Mouse (Mus musculus) retina, postnatal 1 day (tissue): Measurements from ENCODE around the gene Adcy10.

ENCODE experiments used
- DNase-seq: peaks from one replicate; pipeline ENCODE4 v3.0.0-alpha.2; 2012

Adcy10 gene

DNA sequence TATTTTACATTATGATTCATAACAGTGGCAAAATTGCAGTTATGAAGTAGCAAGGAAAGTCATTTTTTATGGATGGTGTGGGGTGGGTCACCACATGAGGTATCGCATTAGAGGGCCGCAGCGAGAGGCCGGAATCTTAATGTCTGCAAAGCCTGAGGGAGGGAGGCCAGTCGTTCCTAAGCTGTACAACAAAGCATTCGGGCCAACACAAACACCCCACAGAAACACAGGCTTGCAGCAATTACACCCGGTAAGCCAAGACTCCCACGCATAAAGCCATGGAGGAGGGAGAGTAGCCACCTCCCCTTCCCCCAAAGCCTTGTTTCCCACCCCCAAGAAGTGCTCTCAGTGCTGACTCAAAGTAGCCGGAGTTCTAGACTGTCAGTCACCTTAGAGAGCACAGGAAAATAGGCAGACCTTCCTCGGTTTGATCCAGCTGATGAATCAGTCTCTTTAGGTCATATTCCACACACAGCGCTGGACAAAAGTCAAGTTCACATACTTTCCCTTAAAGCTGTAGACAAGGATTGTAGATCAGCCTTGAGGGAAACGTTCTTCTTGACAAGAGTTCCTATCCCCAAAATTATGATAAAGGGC, 51.2 kb downstream of the Adcy10 start:
- no peak for DNase-seq

DNA sequence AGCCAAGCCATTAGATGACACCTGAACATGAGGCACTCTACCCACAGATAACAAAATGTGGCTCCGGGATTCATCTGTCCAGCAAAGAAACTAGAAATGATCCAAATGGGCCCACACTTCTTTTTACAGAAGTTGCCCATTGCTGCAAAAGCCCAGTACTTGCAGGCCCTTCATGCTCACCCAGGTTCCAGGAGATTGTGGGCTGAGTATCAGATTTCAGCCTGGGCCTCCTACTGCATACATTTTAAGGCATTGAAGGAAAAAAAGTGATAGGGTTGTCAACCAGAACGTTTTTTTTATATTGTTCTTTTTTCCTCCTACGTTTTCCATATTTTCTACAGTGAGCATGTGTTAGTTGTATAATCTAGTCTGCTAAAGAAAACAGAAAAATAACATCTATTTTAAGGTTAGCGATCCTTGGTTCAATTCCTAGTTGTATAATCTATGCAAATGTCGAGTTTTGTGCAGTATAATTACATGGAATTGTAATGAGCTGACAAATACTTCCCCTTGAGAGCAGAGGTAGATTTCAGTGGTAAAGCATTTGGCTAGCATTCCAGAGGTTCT, 52.3 kb downstream of the Adcy10 start:
- DNase-seq: no peak

DNA sequence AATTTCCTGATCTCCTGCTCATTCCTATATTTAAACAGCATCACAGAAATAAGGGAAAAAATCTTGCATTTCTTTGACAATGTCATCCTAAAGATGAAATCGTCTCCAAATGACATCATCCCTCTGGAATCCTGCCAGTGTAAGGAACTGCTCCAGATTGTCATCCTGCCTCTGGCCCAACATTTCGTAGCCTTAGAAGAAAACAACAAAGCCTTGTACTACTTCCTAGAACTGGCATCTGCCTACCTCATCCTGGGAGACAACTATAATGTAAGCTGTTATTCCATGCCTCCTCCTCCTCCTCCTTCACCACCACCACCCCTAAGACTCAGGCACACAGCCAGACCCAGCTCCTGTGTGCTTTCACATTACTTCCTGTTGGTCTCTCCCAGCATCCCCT, 71.7 kb downstream of the Adcy10 start:
- DNase-seq: no peak

DNA sequence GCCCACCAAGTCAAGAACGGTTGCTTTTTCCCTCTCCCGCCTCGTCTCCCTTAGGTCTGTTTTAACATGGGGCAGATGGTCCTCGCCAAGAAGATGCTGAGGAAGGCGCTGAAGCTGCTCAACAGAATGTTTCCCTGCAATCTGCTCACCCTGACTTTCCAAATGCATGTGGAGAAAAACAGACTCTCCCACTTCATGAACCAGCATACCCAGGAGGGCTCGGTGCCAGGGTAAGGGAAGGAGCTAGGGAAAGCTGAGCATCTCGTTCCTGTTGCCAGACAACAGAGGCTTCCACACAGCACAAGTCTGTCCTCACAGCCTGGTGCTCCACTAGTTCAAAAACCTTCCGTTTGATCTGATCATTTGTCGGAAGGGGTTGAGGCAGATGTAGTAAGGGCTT, 74.1 kb downstream of the Adcy10 start:
- DNase-seq: no peak

DNA sequence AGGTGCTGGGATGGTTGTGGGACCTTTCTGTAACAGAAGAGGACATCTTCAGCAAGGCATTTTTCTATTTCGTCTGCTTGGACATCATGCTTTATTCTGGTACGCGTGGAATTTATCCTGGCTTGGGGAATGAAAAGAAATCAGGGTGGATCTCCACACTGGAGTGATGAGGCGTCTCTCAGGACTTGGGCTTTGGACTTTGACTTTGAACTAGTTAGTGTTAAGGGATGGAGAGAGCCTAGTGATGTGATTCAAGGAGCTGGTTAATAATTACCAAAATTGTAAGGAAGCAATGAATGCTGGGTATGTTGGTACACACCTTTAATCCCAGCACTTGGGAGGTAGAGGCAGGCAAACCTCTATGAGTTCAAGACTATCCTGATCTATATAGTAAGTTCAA, 80.3 kb downstream of the Adcy10 start:
- no peak for DNase-seq

DNA sequence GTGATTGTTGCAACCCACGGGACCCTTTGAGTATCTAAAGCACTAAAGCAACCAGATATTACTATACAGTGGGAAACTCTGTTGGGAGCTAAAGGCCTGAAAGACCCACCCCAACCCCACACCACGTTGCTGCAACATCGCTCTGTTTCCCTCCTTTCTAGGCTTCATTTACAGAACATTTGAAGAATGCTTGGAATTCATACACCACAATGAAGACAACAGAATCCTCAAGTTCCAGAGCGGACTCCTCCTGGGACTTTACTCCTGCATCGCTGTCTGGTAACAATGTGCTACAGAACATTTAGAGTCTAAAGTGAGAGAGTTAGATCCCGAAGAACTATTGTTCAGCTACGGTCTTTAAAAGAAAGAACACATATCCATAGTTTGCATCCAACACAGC, 82.5 kb downstream of the Adcy10 start:
- no peak for DNase-seq

DNA sequence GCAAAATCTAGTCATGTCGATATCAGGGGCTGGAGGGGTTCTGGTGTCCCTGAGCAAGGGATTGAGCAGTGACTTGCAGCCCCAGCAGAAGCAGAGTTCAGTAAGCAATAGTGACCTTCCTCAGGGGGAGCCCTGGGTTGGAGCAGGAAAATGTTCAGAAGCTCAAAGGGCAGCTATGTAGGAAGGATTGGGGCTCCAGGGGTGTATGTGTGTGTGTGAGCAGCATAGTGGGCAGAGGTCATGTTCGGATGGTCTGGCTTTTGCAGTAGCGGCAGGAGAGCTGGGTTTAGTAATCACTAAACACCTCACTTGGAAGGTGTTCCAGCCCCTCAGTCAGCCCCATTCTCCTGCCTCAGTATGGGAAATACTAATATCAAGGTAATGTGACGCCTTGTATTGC, 91.0 kb downstream of the Adcy10 start:
- no peak for DNase-seq

DNA sequence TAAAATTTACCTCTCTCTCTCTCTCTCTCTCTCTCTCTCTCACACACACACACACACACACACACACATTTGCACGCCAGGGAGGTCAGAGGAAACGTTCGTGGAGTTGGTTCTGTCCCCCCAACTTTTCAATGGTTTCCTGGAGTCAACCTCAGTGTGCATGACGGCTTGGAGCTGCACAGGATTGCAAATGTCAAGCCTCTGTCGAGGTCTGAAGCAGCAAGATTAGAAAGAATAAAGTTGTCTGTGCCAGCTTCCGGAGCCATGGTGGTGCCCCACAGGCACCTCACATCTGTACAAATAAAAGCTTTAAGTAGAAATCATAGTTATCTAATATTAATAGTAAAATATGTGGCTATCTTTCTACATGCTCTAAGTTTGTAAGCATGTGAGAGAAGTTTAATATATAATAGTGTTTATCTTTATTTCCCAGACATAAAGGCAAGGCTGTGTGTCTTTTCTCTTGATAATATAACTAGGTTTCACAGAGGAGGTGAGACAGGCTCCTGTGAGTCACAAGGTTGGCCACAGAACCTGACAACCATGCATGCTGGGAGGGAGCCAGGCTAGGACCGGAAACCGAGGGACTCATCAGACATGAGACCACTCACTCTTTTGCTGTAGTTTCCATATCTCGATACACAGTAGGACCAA, 91.6 kb downstream of the Adcy10 start:
- DNase-seq: no peak

DNA sequence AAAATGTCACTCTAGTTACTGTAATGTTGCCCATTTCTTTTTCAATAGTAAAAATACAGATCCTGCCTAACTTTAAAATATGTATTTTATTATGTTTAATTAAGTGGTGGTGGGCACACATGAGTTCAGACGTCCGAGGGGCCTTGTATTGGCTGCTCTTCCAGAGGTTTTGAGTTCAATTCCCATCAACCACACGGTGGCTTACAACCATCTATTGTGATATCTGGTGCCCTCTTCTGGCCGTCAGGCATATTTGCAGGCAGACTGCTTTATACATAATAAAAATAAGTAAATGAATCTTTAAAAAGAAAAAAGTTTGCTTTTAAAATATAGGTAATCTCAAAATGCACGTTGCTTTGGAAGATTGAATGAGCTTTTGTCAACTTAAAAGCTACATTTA, 94.3 kb downstream of the Adcy10 start:
- DNase-seq: no peak

DNA sequence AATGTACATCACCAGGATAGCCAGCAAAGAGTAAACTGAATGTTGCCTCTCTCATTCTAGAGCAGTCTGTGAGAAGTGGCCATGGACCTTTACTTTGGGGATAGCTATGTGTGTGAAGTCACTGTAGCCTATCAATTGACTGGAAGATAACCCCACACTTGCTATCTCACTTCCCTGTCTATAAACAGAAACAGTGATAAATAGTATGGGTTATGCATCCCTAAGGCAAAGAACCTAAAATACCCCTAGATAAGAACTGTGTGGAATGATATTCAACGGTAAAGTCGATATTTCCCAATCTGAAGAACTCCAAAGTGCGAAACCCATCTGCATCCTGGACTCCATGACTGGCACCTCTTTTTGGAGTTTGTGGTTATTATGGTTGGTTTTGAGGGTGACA, 96.3 kb downstream of the Adcy10 start:
- no peak for DNase-seq

DNA sequence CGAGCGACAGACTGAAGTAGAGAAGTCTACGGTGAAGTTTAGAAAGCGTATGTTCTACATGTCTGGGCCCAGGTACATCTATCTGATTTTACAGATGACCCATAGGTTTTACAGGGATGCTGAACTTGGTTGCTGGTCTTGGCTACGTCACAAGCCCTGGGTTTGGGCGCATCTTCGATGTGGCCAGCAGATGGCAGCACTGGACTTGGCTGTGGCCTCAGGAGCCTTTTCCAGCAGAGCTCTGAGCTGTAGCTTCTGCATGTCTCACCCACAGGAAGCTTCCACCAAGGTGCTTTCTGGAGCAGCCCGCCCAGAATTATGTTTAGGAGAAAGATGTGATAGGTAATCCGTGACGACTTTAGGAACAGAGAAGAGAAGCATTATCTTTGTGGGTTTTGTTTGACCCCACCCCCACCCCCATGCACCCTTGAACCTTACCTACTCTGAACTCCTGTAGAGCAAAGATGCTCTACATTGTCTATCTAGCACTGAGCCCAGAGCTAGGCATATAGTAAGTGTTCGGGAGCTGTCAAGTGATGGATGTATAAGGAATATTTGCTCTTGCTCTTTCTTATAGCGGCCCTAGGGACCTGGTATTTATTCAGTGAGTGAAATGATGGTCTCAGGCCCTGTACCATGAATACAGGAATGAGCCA, 98.7 kb downstream of the Adcy10 start:
- DNase-seq: peak; percentile 85

DNA sequence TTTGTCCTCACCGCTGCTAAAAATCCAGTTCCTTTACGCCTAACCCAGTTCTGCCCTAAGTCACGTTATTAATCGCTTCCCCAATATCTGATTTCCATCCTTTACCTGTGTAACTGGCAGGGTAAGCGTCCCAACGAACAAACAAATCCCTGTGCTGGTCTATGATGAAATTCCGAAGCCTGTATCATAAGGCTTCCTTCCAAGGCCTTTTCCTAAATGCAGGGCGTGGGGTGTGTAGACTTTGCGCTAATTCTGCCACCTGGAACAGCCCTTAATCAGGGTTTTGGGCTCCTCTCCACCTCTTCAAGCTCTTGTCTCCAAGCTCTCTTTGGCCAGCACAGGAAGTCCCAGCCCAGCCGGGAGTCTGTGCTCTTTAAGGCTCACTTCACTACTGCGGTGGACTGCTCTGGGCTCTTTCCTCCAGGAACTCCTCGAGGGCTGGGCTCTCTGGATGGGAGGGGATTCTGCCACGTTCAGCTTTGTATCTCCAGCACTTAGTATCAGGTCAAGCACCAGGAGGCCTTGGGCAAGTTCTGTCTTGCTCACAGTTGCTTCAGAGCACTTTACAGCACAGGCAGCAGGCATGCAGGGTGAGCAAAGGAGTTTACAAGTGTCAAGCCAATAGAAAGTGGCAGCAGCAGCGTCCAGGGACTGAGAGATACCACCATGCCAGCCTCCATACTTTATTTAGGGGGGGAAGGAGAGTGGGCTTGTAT, 100.6 kb downstream of the Adcy10 start:
- no peak for DNase-seq

DNA sequence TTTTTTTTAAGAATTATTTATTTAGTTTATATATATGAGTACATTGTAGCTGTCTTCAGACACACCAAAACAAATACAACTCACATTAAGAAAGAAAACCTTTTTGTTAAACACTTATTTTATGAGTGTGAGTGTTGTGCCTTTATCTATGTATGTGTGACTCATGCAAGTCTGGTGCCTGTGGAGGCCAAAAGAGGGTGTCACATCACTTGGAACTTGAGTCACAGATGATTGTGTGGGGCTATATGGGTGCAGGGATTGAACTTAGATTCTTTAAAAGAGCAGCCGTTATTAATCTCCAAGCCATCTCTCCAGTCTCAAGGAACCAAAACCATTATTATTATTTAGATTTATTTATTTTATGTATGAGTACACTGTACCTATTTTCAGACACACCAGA, 101.4 kb downstream of the Adcy10 start:
- DNase-seq: no peak

DNA sequence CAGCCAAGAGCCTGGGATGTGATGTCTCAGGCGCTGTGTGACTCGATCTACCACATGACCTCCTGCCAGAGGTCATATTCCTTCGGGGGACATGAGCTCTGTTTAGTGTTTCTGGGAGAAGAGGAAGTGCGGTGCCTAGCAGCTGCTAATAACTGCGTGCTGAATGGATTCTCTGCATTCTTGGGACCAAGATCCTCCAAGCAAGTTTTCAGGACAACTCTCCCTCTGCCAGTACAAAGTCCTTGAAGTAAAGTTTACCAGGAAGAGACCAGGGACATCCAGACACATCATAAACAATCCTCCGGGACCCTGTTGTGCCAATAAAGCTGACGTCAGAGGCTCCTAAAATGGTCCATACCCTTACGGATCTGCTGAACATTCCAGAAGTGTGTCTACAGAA, 102.9 kb downstream of the Adcy10 start:
- DNase-seq: no peak

DNA sequence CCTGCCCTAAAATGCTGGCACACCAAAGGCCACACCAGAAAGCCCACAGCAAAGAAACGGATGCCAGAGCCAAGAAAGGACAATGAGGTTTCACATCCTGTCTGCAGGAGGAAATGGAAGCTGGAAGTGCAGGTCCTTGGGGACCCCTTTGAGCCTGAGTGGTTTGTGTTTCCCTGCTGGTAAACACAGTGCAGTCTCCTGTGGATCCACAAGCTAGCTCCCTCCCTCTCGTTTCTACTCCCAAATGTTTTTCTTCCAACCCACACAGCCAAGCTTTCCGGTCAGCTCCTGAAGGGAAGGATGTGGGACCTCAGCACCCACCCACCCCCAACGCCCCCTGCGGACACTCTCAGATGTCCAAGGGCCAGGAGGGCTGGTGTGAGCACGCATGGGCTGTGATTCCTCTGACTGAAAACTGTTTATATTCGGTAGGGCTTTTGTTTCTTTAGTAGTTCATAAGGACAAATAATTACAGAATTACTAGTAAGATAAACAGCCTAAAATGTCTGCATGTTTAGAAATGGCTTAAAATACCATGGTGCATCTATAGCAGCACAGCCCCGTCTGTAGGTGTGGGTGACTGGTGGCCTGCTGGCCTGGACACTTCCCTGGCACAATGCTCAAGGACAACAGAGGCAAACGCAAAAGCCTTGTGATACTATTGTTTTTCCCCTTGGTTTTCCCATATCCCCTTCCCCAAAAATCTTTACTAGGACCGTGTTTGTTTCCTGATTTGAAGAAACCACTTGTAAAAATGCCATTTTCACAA, 104.5 kb downstream of the Adcy10 start:
- DNase-seq: no peak

DNA sequence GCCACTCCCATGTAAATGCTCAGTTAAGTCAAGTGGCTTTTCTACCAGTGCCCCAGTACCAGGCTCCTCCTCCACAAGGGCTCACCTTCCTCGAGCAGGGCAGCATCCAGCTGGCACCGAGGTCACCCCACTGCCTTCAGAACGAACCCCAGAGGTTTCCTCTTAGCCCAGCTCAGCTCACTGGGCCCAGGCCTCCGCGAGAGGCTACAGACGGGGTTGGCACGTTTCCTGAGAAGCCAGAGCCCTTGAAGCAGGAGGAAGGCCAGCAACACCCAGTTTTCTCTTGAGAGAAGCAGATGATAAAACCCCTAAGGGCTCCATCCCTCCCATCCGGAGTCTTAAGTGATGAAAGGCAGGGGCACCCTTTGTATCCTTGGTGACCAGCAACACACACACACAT, 105.8 kb downstream of the Adcy10 start:
- no peak for DNase-seq

DNA sequence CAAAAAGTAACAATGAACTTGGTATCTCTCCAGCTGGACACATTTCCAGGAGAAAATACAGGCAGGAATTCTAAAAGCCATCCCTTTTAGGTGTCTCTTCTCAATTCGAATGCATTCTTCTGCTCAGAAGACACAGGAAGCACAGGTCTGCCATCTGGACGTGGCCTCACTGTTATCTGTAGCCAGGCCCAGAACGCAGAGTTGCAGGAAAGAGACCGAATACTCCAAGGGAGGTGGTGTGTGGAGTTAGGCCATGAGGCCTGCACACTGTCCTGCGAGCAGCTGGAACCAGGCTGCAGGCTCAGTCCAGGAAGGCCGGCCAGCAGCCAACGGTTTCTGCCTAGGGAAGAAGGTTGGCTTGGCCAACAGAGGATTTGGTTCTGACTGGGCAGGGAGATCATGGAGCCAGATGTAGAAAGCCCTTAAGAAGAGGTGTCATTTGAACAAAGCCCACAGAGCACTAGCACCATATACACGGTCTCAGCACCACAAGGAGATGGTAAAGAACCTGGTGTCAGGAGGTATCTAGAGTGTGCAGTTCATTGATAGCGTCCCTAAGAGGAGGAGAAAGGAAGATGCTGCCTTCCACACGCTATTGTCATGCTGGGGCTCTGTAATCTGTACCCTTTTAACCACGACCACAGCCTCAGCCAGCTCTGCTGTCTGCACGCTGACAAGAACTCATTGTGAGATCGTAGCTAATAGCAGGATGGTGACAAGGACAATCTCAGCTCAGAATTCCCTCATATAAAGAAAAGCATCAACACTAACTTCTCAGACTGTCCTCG, 107.5 kb downstream of the Adcy10 start:
- DNase-seq: no peak

DNA sequence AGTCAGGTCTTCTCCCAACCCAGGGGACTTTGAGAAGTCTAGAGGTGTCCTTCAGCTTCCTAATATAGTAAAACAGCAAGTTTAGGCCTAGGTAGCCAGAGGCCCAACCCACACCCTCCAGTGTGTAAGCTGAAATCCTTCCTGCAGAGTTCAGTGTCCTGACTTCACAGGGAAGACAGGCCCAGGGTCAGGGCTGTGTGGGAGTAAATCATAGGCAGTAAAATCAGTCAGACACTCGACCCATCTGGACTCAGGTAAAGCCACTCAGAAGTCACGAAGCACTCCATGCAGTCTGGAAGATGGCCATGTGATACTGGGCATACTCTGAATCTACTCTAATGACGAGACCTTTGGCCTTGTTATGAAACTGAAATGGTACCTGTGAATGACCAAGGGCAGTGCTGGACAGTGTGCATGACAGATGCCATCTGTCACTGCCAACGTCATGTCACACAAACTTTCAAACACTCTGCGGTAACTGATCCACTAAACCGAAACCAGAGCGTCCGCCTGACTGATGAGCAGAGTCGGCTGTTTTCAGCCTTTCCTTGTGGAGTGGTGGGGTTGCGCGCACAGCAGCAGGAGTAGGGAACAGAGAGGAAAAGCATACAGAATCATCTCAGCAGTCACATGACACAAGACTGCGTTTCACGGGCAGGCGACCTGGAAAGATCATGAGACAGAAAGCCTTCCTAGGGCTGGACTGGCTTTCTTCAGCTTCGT, 109.9 kb downstream of the Adcy10 start:
- no peak for DNase-seq

DNA sequence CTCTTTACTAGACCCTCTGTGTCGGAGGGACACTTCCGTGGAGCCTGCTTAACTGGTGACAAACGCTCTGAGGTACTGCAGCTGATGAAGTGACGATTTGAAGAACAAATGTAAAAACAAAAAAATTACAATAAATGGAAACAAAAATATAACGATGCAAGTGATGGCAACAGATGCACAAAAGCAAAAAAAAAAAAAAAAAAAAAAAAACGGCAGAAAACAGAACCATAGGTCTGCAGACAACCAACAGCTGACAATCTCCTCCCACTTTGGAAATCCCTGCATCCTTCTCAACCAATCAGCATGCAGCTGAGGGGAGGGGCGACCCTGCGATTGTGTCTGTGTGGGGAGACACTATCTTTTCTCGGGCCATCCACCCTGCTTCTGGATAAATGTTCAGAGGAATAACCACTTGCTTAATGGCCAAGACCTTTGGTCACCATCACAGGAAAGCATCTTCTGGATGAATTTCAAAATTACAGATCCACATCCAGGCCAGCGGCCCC, 116.8 kb downstream of the Adcy10 start:
- DNase-seq: no peak

DNA sequence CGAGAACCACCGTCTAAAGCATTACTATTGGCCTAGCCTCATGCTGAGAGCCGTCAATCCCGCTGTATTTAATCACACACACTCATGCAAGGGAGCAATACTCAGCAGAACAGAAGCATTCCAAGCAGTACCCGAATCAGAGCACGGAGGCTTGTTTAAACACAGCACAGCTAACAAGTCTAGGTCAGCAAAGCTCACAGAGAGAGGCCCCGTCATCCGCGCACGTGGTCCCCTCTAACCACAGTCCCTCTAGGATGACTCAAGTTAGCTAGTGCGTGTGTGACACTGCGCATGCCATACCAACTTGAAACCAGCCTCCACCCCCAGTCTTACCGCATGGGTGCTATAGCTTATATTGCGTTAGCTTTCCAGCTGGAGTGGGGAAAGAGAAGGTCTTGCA, 118.2 kb downstream of the Adcy10 start:
- no peak for DNase-seq

DNA sequence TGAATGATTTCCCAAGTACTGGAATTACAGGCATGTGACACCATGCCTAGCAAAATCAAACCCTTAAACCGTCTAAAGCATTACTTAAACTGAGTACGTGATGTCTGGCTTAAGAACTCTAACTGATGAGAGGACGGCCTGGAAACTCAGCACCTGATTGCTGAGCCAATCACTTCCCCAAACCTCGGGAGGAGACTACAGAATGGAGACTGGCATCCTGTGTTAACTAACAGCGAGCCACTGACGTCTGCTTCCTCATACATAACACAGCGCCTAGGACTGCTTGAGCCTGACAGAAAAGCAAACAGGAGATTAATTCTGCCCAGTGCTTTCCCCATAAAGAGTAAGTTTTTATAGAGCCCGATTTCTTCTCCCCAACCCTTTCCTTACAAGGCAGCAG, 119.2 kb downstream of the Adcy10 start:
- no peak for DNase-seq
